29 mouse cellular contexts compared by ENCODE assay signal in the genomic region with DNA sequence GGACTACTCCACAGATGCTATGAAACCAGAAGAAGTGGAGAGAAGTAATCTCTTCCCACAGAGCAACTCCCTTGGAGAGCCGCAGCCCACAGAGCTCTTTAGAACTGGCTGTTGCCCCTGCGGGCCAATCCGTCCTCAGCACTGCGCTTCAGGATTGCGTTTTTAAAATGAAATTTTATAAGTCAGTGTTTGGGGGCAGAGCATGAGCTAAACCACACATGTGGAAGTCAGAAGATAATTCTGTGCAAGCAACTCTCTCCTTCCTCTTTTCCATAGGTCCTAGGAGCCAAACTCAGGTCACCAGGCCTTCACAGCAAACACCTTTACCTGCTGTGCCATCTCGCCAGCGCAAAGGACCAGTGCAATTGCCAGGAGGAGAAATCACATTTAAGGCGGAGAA.
"Had no signal": no experiment of that assay in that cellular context is flagged by ENCODE, and none has a peak within 500 bp of the region (broad histone marks: within the 10 kb centered on the region; RNA-seq: fewer than 3 reads in every experiment).

No protein-coding gene starts in this region.

- H3K36me3 ChIP-seq: limb, embryonic 10.5 days; limb, embryonic 15.5 days; liver, embryonic 12.5 days; liver, embryonic 13.5 days; liver, embryonic 15.5 days; lung, embryonic 15.5 days; midbrain, embryonic 10.5 days; midbrain, embryonic 12.5 days; midbrain, embryonic 13.5 days; midbrain, embryonic 15.5 days; neural tube, embryonic 12.5 days had no signal

- H3K27me3 ChIP-seq: limb, embryonic 12.5 days; limb, embryonic 13.5 days; limb, embryonic 15.5 days; liver, embryonic 12.5 days; liver, embryonic 13.5 days; liver, embryonic 15.5 days; lung, embryonic 15.5 days; megakaryocyte, embryonic 14.5 days; midbrain, embryonic 12.5 days; midbrain, embryonic 13.5 days; midbrain, embryonic 15.5 days; neural tube, embryonic 12.5 days had no signal

- H3K4me3 ChIP-seq: limb, embryonic 10.5 days; limb, embryonic 12.5 days; limb, embryonic 13.5 days; limb, embryonic 15.5 days; liver, embryonic 12.5 days; liver, embryonic 13.5 days; liver, embryonic 15.5 days; lung, embryonic 15.5 days; megakaryocyte, embryonic 14.5 days; midbrain, embryonic 10.5 days; midbrain, embryonic 12.5 days; midbrain, embryonic 13.5 days; midbrain, embryonic 15.5 days; myocyte; neural tube, embryonic 12.5 days had no signal

- H3K9me3 ChIP-seq: limb, embryonic 10.5 days; limb, embryonic 12.5 days; limb, embryonic 13.5 days; limb, embryonic 15.5 days; liver, embryonic 12.5 days; liver, embryonic 13.5 days; liver, embryonic 15.5 days; lung, embryonic 15.5 days; megakaryocyte, embryonic 14.5 days; midbrain, embryonic 10.5 days; midbrain, embryonic 12.5 days; midbrain, embryonic 13.5 days; midbrain, embryonic 15.5 days; neural tube, embryonic 12.5 days had no signal

- H3K4me1 ChIP-seq: limb, embryonic 10.5 days; midbrain, embryonic 10.5 days; midbrain, embryonic 12.5 days; neural tube, embryonic 12.5 days had no signal

- DNase-seq: left cerebral cortex, postnatal 4 days; liver; liver, embryonic 13.5 days; liver, postnatal 0 days; lung, adult 18-20 months; lung, adult 2 months; lung, embryonic 14.5 days; lung, postnatal 10 days; lung, postnatal 14 days; lung, postnatal 36 days; lung, postnatal 4 days; midbrain, embryonic 14.5 days had no signal

- H3K27ac ChIP-seq: limb, embryonic 10.5 days; limb, embryonic 12.5 days; limb, embryonic 13.5 days; limb, embryonic 15.5 days; lung, embryonic 15.5 days; midbrain, embryonic 10.5 days; midbrain, embryonic 12.5 days; midbrain, embryonic 13.5 days; midbrain, embryonic 15.5 days; neural tube, embryonic 12.5 days had no signal

- ATAC-seq: liver, embryonic 12.5 days; liver, postnatal 0 days; lung, postnatal 0 days; midbrain, embryonic 13.5 days; midbrain, embryonic 15.5 days; midbrain, embryonic 16.5 days had no signal

- H3K9ac ChIP-seq: limb, embryonic 12.5 days; limb, embryonic 13.5 days; limb, embryonic 15.5 days; liver, embryonic 12.5 days; liver, embryonic 14.5 days; liver, embryonic 15.5 days; liver, postnatal 0 days; lung, embryonic 14.5 days; lung, embryonic 15.5 days; midbrain, embryonic 12.5 days; midbrain, embryonic 13.5 days; midbrain, embryonic 15.5 days; neural tube, embryonic 12.5 days had no signal
